Mouse (Mus musculus) cerebellum, postnatal 25 days (tissue): ENCODE data around the gene Nkain2.

ENCODE experiments used
- DNase-seq, 2 experiments: peaks; one replicate each; pipeline ENCODE4 v3.0.0; 2021; ENCODE audit warnings: mixed read lengths in 2 of 2

Gene Nkain2

DNA sequence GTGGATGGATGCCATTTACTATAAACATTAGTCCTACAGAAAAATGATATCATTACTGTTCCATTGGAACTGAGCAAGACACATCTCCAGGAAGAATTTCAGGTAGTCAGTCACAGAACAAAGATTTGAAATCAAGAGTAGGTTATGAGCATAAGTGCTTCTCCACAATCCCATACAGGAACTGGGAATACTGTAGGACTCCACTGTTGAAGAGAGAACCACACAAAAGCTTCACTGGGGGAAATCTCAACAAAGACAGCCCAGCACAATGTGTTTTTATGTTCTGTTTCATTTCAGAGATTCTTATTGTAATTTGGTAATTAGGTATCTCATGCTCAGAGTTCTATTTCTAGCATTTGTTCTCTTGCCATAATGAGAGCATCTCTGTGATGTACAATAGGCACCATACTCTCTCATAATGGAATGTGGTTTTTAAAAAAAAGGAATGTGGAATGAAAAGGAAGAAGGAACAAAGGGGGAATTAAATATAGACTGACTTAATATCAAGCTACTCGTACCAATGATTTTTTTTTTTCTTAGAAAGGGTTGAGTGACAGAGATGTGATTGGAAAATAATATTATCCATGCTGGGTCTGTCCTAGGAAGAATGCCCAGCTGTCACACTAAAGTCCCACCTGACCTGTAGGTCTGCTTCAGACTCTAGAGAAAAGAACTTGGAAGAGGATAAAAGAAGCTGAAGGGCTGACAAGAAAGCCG lies 313.5 kb downstream of the Nkain2 start:
- no peak for DNase-seq

GRCm38 (mm10) chr10:32557673-32558072 lies 332.6 kb downstream of the Nkain2 start:
- no peak for DNase-seq

DNA sequence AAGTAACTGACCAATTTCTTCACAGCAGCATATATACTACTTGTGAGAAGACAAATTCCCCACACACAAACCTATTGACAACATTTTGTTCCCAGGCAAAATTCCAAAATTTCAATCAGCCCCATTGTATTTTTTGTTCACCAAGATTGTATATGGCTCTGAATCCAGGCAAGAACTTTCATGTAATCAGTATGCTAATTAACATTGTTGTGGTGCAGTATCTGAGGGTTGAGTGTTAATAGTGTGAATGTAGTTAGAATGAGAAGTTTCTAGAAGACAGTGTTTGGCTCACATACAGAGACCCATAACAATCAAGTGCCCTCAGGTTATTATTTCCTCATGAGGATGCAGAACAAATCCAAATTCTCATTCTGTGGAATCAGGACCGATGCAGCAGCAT lies 354.2 kb downstream of the Nkain2 start:
- no peak for DNase-seq

DNA sequence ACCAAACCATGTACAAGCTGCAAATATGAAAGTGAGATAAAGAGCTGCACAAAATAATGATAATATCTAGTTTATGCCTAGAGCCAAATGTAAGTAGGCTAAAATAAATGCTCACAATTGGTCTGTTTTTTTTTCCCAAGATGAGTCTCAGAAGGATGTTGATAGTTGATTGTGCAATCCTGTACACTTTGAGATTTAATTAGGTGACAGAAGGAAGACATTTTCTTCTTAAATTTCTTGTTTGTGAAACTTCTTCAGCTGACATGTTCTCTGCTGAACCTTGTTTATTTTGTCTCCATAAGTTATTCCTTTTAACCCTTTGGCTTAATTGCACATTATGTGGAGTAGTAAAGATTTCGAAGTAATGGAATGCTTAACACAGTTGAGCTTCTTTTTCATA lies 379.4 kb downstream of the Nkain2 start:
- no peak for DNase-seq

GRCm38 (mm10) chr10:32494591-32495182 lies 395.6 kb downstream of the Nkain2 start:
- DNase-seq: no peak

GRCm38 (mm10) chr10:32493600-32493999 lies 396.7 kb downstream of the Nkain2 start:
- DNase-seq: no peak

- DNase-seq: peak; percentile 9 to 24
Observed at GRCm38 (mm10) chr10:32462726-32463125, 427.5 kb downstream of the Nkain2 start.

GRCm38 (mm10) chr10:32439932-32440519 lies 450.2 kb downstream of the Nkain2 start:
- no peak for DNase-seq

- no peak for DNase-seq
Observed at GRCm38 (mm10) chr10:32414228-32414627, 476.0 kb downstream of the Nkain2 start.

DNA sequence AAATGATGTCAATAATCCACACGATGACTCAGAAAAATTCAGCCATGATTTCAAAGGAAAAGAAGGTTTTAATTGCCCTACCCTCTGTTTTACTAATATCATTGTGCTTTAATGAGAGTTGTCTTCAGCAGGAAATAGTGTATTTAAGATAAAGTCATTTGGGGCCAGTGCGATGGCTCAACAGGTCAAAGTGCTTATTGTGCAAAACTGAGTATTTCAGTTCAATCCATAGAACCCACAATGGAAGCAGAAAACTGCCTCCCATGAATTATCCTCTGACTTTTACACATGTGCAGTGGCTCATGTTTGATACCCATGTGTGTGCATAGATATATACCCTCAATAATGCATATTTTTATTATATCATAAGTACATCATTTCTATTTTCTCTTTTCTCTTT lies 478.9 kb downstream of the Nkain2 start:
- DNase-seq: no peak

DNA sequence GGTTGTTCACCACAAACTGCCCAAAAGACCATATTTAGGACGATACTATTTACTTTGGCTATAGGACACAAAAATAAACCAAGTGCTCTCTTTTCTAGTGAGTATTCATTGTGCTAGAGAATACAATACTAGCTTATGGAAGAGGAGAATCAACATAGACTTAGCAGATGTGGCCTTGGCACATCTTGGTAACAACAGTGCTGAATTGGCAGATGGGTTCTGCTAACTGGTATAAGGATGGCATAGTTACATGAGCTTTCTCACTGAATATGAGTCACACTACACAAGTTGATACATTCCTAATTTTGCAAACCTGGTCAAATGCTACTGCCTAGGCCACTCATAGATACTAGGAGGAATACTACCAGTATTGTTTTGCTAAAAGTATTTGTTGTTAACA lies 489.3 kb downstream of the Nkain2 start:
- DNase-seq: no peak

DNA sequence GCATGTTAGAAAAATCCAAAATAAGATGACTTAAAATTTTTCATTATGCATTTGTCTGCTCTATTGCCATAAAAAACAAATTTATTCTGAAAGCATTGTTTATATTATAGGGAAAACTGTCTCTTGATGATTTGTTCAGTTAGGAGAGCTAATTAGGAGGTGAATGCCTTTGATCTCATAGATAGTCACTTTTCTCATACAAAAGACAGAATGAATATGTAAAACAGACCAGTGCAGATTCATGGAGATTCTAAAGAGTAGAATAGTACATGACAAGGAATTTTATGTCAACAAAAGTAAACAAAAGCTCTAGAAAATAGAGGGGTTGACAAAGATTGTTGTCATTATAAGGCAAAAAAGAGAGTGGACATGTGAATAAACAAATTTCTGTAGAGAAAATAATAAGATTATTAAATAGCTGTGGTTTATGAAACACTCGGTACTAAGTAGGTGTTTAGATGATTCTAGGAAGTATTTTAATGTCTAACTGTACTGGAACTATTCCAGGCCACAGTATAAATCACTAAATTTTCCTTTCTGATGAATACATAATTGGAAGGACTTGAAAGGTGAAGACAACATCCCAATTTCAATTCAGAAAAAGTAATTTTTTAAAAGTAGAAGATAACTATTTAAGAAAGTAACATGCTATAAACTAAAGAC lies 496.3 kb downstream of the Nkain2 start:
- no peak for DNase-seq

GRCm38 (mm10) chr10:32393326-32393725 lies 496.9 kb downstream of the Nkain2 start:
- DNase-seq: no peak

GRCm38 (mm10) chr10:32312754-32313153 lies 577.5 kb downstream of the Nkain2 start:
- DNase-seq: no peak

GRCm38 (mm10) chr10:32301024-32301597 lies 589.2 kb downstream of the Nkain2 start:
- DNase-seq: no peak

DNA sequence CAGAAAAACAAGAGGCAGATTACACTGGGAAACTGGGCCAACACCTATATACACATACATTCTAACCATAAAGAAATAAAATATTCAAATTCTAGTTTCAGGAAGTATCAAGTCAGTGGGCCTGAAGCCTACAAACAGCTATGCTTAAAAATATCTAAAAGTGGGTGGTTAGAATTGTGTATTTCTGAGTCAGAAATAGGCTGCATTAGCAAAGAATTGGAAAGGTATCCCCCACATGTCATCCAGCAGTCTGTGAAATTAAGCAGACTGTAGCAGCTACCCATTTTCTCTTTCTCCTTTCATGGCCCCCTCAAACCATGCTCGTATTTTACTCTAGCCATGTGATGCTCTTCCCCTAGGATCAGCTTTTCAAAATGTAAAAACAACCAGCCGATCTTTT lies 599.8 kb downstream of the Nkain2 start:
- DNase-seq: no peak

GRCm38 (mm10) chr10:32283690-32284089 lies 606.6 kb downstream of the Nkain2 start:
- DNase-seq: no peak

GRCm38 (mm10) chr10:32243266-32243882 lies 646.9 kb downstream of the Nkain2 start:
- DNase-seq: no peak

- peak in 1 of 2 experiments; percentile 3 for DNase-seq
Observed at GRCm38 (mm10) chr10:32241168-32241567, 649.1 kb downstream of the Nkain2 start.

GRCm38 (mm10) chr10:32182951-32183350 lies 707.3 kb downstream of the Nkain2 start:
- DNase-seq: no peak

DNA sequence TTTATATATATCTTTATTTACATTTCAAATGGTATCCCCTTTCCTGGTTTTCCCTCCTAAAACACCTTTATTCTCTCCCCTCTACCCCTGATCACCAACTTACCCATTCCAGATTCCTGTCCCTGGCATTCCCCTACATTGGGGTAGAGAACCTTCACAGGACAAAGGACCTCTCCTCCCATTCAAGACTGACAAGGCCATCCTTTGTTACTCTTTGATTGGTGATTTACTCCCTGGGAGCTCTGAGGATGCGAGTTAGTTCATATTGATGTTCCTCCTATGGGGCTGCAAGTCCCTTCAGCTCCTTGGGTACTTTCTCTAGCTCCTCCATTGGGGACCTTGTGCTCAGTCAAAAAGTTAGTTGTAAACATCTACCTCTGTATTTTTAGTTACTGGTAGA lies 798.9 kb downstream of the Nkain2 start:
- DNase-seq: no peak

- no peak for DNase-seq
Observed at GRCm38 (mm10) chr10:32060396-32060795, 829.9 kb downstream of the Nkain2 start.

DNA sequence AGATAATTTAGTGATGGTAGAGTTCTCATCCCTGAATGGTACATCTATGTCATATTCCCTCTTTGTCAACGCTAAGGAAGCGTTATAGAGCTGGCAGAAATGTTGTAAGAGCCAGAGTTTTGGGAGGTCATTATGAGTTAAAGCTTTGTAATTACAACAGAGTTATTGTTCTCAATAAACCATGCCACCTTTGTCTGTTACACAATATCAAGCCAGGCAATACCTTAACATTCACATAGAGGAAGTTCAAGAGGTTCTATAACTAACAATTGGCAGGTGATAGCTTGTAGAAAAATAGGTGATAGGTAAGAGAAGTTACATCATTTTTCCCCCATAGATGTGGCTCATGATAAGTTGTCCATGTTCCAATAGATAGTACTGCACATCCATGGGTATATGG lies 832.0 kb downstream of the Nkain2 start:
- DNase-seq: no peak
